Mouse (Mus musculus) NIH3T3 (cell line): ENCODE measurements around the gene Elavl3.
A peak's percentile ranks its signal among the peaks of the same experiment; 100 is the strongest.

Source experiments
- DNase-seq: peaks from one replicate; pipeline ENCODE4 v3.0.0-alpha.2; 2012; ENCODE audit warnings: low read depth

The Elavl3 gene

DNA sequence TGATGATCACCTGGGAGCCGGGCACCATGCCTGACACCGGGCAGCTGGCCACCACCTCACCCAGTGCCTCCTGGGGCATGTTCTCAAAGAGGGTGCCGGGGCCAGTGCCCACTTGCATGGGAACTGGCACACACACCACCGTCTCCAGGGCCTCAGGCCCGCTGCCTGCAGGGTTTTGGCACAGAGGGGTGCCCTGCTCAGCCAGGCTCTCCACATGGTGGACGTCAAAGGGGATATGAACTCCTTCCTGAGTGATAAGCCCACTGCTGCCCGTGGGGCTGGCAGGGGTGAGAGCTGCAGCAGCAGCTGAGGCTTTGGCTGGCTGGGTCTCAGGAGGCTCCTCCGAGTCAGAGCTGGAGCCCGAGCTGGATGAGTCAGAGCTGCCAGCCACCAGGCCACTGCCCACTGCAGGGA lies 6.2 kb upstream of the Elavl3 start:
- DNase-seq, result peak; percentile 67

- DNase-seq, result no peak
Measured at GRCm38 (mm10) chr9:22057031-22057517, 5.3 kb upstream of the Elavl3 start.

- DNase-seq, result no peak
Measured at GRCm38 (mm10) chr9:22056303-22056910, 4.6 kb upstream of the Elavl3 start.

DNA sequence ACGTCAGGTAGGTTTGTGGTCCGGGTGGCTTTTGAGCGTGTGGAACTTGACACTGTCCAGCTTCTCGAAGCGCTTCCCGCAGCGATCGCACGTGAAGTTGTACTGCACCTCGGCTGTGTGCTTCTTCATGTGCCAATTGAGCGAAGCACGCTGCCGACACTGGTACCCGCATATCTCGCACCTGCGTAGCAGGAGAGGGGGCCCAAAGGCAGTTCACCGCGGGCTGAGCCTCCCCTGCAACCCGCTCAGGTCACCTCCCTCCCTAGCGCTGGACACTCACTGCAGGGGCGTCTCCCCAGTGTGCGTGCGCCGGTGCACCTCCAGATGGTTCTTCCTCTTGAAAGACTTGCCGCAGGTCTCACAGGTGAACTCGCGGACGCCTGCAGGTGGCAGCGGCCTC lies 3.9 kb upstream of the Elavl3 start:
- no peak for DNase-seq

- DNase-seq, result no peak
Measured at GRCm38 (mm10) chr9:22054411-22055076, 2.7 kb upstream of the Elavl3 start.

GRCm38 (mm10) chr9:22053657-22054056 lies 1.8 kb upstream of the Elavl3 start:
- peak; percentile 24 for DNase-seq

- no peak for DNase-seq
Measured at GRCm38 (mm10) chr9:22051161-22051957, 464 bp downstream of the Elavl3 start.

- DNase-seq, result no peak
Measured at GRCm38 (mm10) chr9:22050351-22050889, 1.4 kb downstream of the Elavl3 start.

GRCm38 (mm10) chr9:22049721-22050270 lies 2.0 kb downstream of the Elavl3 start:
- no peak for DNase-seq

- no peak for DNase-seq
Measured at GRCm38 (mm10) chr9:22049315-22049714, 2.5 kb downstream of the Elavl3 start.

- DNase-seq, result peak; percentile 42
Measured at GRCm38 (mm10) chr9:22047329-22047728, 4.5 kb downstream of the Elavl3 start.

- DNase-seq, result no peak
Measured at GRCm38 (mm10) chr9:22041832-22042231, 10.0 kb downstream of the Elavl3 start.

DNA sequence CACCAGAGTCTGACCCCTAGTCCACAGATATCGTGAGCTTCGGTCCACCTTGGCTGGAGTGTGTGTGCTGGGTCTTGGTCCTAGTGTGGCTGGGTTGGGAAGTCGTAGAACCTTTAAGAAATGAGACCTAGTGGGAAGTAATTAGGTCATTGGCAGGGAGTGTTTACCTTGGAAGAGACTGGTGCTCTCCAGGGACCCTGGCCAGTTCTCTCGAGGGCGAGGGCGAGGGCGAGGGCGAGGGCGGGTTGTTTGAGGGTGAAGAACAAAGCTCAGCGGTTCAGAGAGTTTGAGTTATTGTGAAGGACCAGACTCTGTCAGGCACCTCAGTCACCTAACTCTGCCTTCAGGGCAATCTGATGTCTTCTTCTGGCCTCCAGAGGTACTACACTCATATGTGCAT lies 14.0 kb downstream of the Elavl3 start:
- no peak for DNase-seq

DNA sequence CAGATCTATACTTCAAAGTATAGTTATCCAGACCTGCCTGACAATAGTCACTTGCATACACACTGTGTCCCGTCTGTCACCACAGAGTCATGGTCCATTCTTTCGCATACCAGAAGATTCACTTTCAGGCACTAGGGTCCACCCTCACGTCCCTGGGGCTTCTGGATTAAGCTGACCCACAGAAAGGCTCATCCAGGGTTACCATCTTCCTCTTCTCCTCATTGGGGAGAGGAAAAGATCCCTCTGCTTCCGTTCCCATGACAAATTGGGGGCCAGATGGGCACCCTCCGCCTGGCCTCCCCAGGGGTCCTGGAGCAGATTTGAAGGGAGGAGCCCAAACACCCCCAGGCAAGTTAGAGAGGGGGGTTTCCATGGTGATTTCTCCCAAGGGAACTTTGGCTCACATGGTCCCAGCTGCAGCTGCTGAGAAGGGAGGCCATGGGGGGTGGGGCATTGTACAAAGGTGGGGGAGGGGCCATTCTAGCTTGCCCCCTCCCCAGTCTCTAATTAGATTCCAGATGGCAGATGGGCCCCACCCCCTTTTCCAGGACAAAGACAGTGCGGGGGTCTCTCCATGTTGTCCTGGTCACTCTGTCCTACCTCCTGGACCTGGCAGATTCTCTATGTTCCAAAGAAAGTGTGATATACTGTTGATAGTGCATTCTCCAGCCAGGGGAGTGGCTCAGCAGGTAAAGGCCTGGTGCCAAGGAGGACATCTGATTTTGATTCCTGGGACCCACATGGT lies 16.4 kb downstream of the Elavl3 start:
- DNase-seq, result no peak

GRCm38 (mm10) chr9:22030386-22030785 lies 21.4 kb downstream of the Elavl3 start:
- no peak for DNase-seq

DNA sequence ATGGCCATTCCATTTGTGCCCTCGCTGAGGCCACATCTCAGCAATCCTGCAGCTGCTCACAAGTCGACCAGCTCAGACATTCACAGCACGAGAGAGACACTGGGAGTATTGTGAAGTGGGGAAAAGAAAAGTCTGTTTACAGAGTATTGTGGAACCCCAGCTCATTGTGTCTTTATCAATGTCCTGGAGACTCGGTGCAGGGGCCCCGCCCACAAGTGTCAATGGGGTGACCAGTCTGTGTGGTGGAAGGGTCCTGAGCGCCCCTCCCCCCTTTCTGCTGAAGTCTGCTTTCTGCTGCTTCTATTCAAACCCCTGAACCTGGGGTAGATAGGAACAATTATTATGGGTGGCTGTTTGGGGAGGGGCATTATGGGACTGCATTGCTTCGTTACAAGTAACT lies 23.4 kb downstream of the Elavl3 start:
- no peak for DNase-seq

GRCm38 (mm10) chr9:22024592-22024991 lies 27.2 kb downstream of the Elavl3 start:
- no peak for DNase-seq

DNA sequence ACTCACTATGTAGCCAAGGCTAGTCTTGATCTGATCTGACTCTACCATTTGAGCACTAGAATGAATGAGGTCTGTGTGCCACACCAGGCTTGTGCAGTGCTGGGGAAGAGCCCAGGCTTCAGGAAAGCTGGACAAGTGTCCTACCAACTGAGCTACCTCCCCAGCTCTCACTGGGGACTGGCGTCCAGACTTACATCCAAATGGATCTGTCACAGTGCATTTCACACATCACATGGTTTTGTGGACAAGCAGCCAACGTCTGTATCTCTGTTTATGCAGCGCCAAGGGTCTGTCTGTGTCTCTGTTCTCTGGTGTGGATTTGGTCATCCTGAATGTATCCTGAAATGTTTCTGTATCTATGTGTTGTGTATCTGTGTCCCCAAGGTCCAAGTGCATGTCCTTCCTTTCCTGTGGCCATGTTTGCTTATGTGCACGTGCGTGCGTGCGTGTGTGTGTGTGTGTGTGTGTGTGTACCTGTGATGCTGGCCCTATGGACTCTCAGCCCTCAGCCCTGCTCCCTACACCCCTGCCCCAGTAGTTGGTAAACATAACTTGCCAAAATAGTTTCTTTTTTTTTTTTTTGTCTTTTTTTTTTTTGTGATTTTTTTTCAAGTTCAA lies 34.5 kb downstream of the Elavl3 start:
- DNase-seq, result no peak

- no peak for DNase-seq
Measured at GRCm38 (mm10) chr9:22016245-22016644, 35.6 kb downstream of the Elavl3 start.

DNA sequence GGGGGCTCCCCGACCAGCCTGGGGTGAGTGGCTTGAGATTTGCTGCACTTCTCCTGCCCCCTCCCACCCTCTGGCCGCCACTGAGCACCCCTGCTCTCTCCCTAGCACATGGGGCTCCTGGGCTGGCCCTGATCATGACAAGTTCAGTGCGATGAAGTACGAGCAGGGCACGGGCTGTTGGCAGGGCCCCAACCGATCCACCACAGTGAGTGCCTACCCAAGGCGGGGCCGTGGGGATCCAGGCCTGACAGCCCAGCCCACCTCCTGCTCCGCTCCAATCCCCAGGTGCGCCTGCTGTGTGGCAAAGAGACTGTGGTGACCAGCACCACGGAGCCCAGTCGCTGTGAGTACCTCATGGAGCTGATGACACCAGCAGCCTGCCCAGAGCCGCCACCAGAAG lies 39.1 kb downstream of the Elavl3 start:
- DNase-seq, result no peak

GRCm38 (mm10) chr9:22011055-22011454 lies 40.8 kb downstream of the Elavl3 start:
- no peak for DNase-seq
